Mouse (Mus musculus) CH12.LX (cell line): ENCODE results near the gene Gm3269.
"Not testable (repeated sequence)": the region's sequence is repeated elsewhere in the genome, so short reads cannot be mapped to it uniquely, and the experiment has no call there.

Experiments
- CHD1 ChIP-seq: IDR thresholded peaks from 2 replicates; pipeline ENCODE4 v1.6.1; 2012; ENCODE audit warnings: low read depth, low read length, improper control_type of control experiment, inconsistent platforms
- CHD2 ChIP-seq: IDR thresholded peaks from 2 replicates; pipeline ENCODE4 v1.6.1; 2011; ENCODE audit warnings: low read length, improper control_type of control experiment
- E2F4 ChIP-seq: IDR thresholded peaks from 2 replicates; pipeline ENCODE4 v1.6.1; 2011; ENCODE audit warnings: low read depth, low read length, improper control_type of control experiment; ENCODE audit not compliant: insufficient replicate concordance
- EP300 ChIP-seq: IDR thresholded peaks from 2 replicates; pipeline ENCODE4 v1.6.1; 2011; ENCODE audit warnings: low read length, improper control_type of control experiment
- JUND ChIP-seq: conservative IDR thresholded peaks from 2 replicates; pipeline ENCODE4 v1.6.1; 2011; ENCODE audit warnings: low read depth, low read length, improper control_type of control experiment
- MAX ChIP-seq: IDR thresholded peaks from 2 replicates; pipeline ENCODE4 v1.6.1; 2011; ENCODE audit warnings: low read length, improper control_type of control experiment
- NRF1 ChIP-seq: IDR thresholded peaks from 2 replicates; pipeline ENCODE4 v1.6.1; 2014; ENCODE audit warnings: low read depth, mild to moderate bottlenecking, inconsistent platforms, low read length, improper control_type of control experiment, moderate library complexity
- POLR2A ChIP-seq: IDR thresholded peaks from 2 replicates; pipeline ENCODE4 v1.6.1; 2011; ENCODE audit warnings: low read depth, mild to moderate bottlenecking, improper control_type of control experiment, low read length
- SIN3A ChIP-seq: IDR thresholded peaks from 2 replicates; pipeline ENCODE4 v1.6.1; 2012; ENCODE audit warnings: low read length, improper control_type of control experiment, inconsistent platforms

- not testable (repeated sequence) for TF ChIP-seq CHD1, POLR2A, NRF1, MAX, CHD2, SIN3A, EP300, E2F4, JUND
These were observed at the start of gene Gm3269 for GRCm38 (mm10) chr14:4837806-4838205.
